Mouse (Mus musculus) kidney, adult 2 months (tissue): Measurements from ENCODE around the gene Itm2a. TPM values are rescaled to one million over a fixed set of nuclear protein-coding genes. Genes with fewer than 3 reads are reported as not detected.

Experiments
- DNase-seq: peaks from one replicate; pipeline ENCODE4 v3.0.0; 2021
- H3K27ac ChIP-seq: fragments of 200-500 bp; 2 replicates; pipeline ENCODE4 v1.5.1; 2012; ENCODE audit warnings: low read depth, low read length, control low read depth, inconsistent platforms; ENCODE audit not compliant: insufficient read depth
- H3K27me3 ChIP-seq: fragments of 200-500 bp; replicated peaks from 2 replicates; pipeline ENCODE4 v1.6.1; 2012; ENCODE audit warnings: mild to moderate bottlenecking, moderate library complexity, low read length, inconsistent platforms; ENCODE audit not compliant: control insufficient read depth, insufficient read depth
- H3K36me3 ChIP-seq: fragments of 200-500 bp; 2 replicates; pipeline ENCODE4 v1.6.1; 2012; ENCODE audit warnings: mild to moderate bottlenecking, moderate library complexity, low read length, inconsistent platforms; ENCODE audit not compliant: control insufficient read depth, insufficient read depth
- H3K4me1 ChIP-seq: fragments of 200-500 bp; 2 replicates; pipeline ENCODE4 v1.6.1; 2011; ENCODE audit warnings: low read length; ENCODE audit not compliant: control insufficient read depth, insufficient read depth
- H3K4me3 ChIP-seq: fragments of 200-500 bp; 2 replicates; pipeline ENCODE4 v1.5.1; 2011; ENCODE audit warnings: mild to moderate bottlenecking, low read depth, low read length, control low read depth; ENCODE audit not compliant: insufficient read depth
- CTCF ChIP-seq: fragments of 200-500 bp; conservative IDR thresholded peaks from 2 replicates; pipeline ENCODE4 v1.5.1; 2011; ENCODE audit warnings: low read depth, mild to moderate bottlenecking, control low read depth, low read length, moderate library complexity, mixed read lengths; ENCODE audit not compliant: insufficient read depth, insufficient read length
- POLR2A ChIP-seq: fragments of 200-500 bp; IDR thresholded peaks from one replicate; pipeline ENCODE4 v1.6.1; 2011; ENCODE audit warnings: low read depth, low read length, control low read depth
- WGBS: fragments of 180-500 bp; shearing (Covaris S2); methylation state at CpG from one replicate; pipeline ENCODE4 v1.1.7; 2018; 5-methylcytosine and 5-hydroxymethylcytosine counted together
- polyA plus RNA-seq: library from polyadenylated mRNA; depleted of rRNA; stranded (reverse); fragments of >200 nt; gene quantifications from 2 replicates; pipeline ENCODE4 v1.2.3, GENCODE M21; 2012; rRNA removed

Itm2a gene
- polyA plus RNA-seq, 1 experiment, result 6.1 TPM

DNA sequence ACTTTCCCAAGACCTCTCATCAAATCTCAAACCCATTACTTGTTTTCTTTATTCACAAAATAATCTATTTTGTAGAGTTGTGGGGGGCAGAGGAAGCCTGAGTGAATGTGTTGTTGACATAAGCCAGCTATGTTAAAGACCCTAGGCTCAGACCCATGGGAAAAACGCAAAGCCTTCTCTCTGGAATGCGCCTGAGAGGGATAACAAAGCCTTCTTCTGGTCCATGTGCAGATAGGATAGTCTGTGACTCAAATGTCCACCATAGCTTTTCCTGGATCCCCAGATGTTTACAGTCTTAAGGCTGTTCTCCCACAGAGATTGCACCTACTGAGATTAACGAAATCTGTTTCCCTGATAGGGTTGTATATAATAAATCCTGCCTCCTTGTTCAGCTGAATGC lies 9.9 kb downstream of the Itm2a start:
- H3K4me1 ChIP-seq, result no peaks in the 10 kb centered on the region
- WGBS, result 72% methylated on average over 3 of the region's 3 CpGs
- no peak for TF ChIP-seq CTCF
- TF ChIP-seq POLR2A, result no peak
- H3K27me3 ChIP-seq, result no peaks in the 10 kb centered on the region
- no peak overlapping the region for H3K27ac ChIP-seq
- no peaks in the 10 kb centered on the region for H3K36me3 ChIP-seq
- DNase-seq, result no peak
- H3K4me3 ChIP-seq, result no peak overlapping the region

DNA sequence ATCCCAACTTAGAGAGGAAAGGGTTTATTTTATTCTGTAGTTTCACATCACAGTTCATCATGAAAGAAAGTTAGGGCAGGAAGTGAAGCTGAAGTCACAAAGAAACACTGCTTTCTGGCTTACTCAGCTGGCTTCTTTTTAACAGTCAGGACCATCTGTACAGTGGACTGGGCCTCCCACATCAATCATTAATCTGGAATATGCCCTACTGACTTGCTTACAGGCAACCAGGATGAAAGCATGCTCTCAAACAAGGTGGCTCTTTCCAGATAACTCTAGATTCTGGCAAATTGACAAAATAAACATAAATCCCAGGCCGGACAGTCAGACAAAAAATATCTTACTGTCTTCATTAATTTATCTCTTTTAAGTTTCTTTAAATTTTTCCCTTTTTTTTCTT lies 27.8 kb downstream of the Itm2a start:
- no peaks in the 10 kb centered on the region; the same call in 1 of the 2 replicates for H3K27me3 ChIP-seq
- H3K36me3 ChIP-seq, result no peaks in the 10 kb centered on the region
- whole genome bisulfite sequencing, result 19% methylated on average over 1 of the region's 1 CpGs
- H3K4me3 ChIP-seq, result no peak overlapping the region
- DNase-seq, result peak; percentile 46
- H3K27ac ChIP-seq, result no peak overlapping the region
- no peak for TF ChIP-seq POLR2A
- no peak for TF ChIP-seq CTCF
- no peaks in the 10 kb centered on the region for H3K4me1 ChIP-seq

Other genes with a start within 250 kb of the Itm2a start
- gene Gpr174, start 147.5 kb downstream of the Itm2a start, polyA plus RNA-seq, result 0.01 and 0.36 TPM in 2 replicates